ENCODE assay signal across 20 mouse cellular contexts in genomic region chr6:88055663-88056062, GRCm38 (mm10). TPM values are rescaled to one million over a fixed set of nuclear protein-coding genes. Genes with fewer than 3 reads are reported as not detected.
A peak's percentile ranks its signal among the peaks of the same experiment; 100 is the strongest.
DNase-seq lines count a peak whose midpoint lies in the region; ATAC-seq lines count a peak whose summit lies in the region.
"Had no signal": no experiment of that assay in that cellular context is flagged by ENCODE, and none has a peak within 500 bp of the region (broad histone marks: within the 10 kb centered on the region; RNA-seq: fewer than 3 reads in every experiment).

No protein-coding gene starts in this region.

- no peaks in the 10 kb centered on the region for H3K36me3 ChIP-seq in liver, embryonic 11.5 days (ENCODE audit: control insufficient read depth, insufficient read depth, low read length)
- no peaks in the 10 kb centered on the region for H3K36me3 ChIP-seq in liver, embryonic 12.5 days
- H3K36me3 ChIP-seq in liver, embryonic 16.5 days (ENCODE audit: control insufficient read depth, insufficient read depth) = no peaks in the 10 kb centered on the region
- H3K36me3 ChIP-seq: embryonic facial prominence, embryonic 10.5 days; embryonic facial prominence, embryonic 12.5 days had no signal

- H3K27ac ChIP-seq in liver, embryonic 11.5 days (ENCODE audit: low read depth, low read length) = no peak overlapping the region
- no peak overlapping the region for H3K27ac ChIP-seq in liver, embryonic 12.5 days
- H3K27ac ChIP-seq in liver, embryonic 16.5 days (ENCODE audit: low read length) = peak overlapping the region; percentile 60; the same call in 1 of the 2 replicates
- H3K27ac ChIP-seq: embryonic facial prominence, embryonic 10.5 days; embryonic facial prominence, embryonic 12.5 days had no signal

- ATAC-seq in liver, embryonic 11.5 days (replicated peaks; ENCODE audit: low FRiP score) = no peak
- ATAC-seq in liver, embryonic 12.5 days = no peak
- no peak for ATAC-seq in liver, embryonic 16.5 days (ENCODE audit: low read depth)
- ATAC-seq: forebrain, embryonic 14.5 days; forebrain, embryonic 16.5 days had no signal

- peaks cover 2% of the 10 kb centered on the region; the same call in 1 of the 2 replicates for H3K4me1 ChIP-seq in liver, embryonic 11.5 days (replicated peaks; ENCODE audit: control insufficient read depth, insufficient read depth, low read length)
- H3K4me1 ChIP-seq in liver, embryonic 12.5 days = peaks cover 5% of the 10 kb centered on the region; the same call in 1 of the 2 replicates
- H3K4me1 ChIP-seq in liver, embryonic 16.5 days (ENCODE audit: control insufficient read depth, low read depth, low read length) = peaks cover 4% of the 10 kb centered on the region; the same call in 1 of the 2 replicates
- H3K4me1 ChIP-seq: embryonic facial prominence, embryonic 10.5 days; embryonic facial prominence, embryonic 12.5 days had no signal

- 69% methylated on average over 5 of the region's 5 CpGs for WGBS in liver, embryonic 11.5 days
- 59% methylated on average over 5 of the region's 5 CpGs for WGBS in liver, embryonic 12.5 days (ENCODE audit: insufficient replicate concordance)
- WGBS in liver, embryonic 16.5 days (ENCODE audit: insufficient replicate concordance) = 52% methylated on average over 5 of the region's 5 CpGs

- no peak overlapping the region for H3K4me3 ChIP-seq in liver, embryonic 11.5 days (ENCODE audit: low read depth, low read length)
- no peak overlapping the region for H3K4me3 ChIP-seq in liver, embryonic 12.5 days
- H3K4me3 ChIP-seq in liver, embryonic 16.5 days (ENCODE audit: low read depth, low read length) = no peak overlapping the region
- H3K4me3 ChIP-seq: embryonic facial prominence, embryonic 10.5 days; embryonic facial prominence, embryonic 12.5 days had no signal

- no peaks in the 10 kb centered on the region for H3K9me3 ChIP-seq in liver, embryonic 11.5 days (ENCODE audit: control insufficient read depth, low read length)
- no peaks in the 10 kb centered on the region for H3K9me3 ChIP-seq in liver, embryonic 12.5 days (replicated peaks)
- no peaks in the 10 kb centered on the region for H3K9me3 ChIP-seq in liver, embryonic 16.5 days (replicated peaks; ENCODE audit: control insufficient read depth, low read length)
- H3K9me3 ChIP-seq: embryonic facial prominence, embryonic 10.5 days; embryonic facial prominence, embryonic 12.5 days had no signal

- peak; percentile 64 for DNase-seq in kidney, adult 9 months
- no peak for DNase-seq in kidney, adult 18-20 months
- DNase-seq in liver, embryonic 11.5 days (ENCODE audit: low spot score) = no peak
- DNase-seq in yolk sac, embryonic 10.5 days (ENCODE audit: low spot score) = peak; percentile 69
- no peak for DNase-seq in left cerebral cortex, postnatal 36 days (ENCODE audit: low spot score in 2 of 2)
- DNase-seq in cerebellum, adult 11 months = no peak
- DNase-seq: adrenal gland, adult 2 months; adrenal gland, postnatal 10 days; adrenal gland, postnatal 25 days; cerebellum, adult 11-12 months; cerebellum, adult 2 months; cerebellum, adult 9-10 months; cerebellum, postnatal 10 days; cerebellum, postnatal 25 days had no signal

- H3K27me3 ChIP-seq in liver, embryonic 11.5 days (replicated peaks; ENCODE audit: control insufficient read depth, insufficient read depth, low read length) = no peaks in the 10 kb centered on the region
- peaks cover 34% of the 10 kb centered on the region for H3K27me3 ChIP-seq in liver, embryonic 12.5 days (replicated peaks)
- H3K27me3 ChIP-seq in liver, embryonic 16.5 days (ENCODE audit: control insufficient read depth, insufficient read depth, low read depth, low read length) = no peaks in the 10 kb centered on the region
- H3K27me3 ChIP-seq: embryonic facial prominence, embryonic 12.5 days had no signal

- H3K4me2 ChIP-seq in liver, embryonic 11.5 days = peak overlapping the region; percentile 17; the same call in 1 of the 2 replicates
- no peak overlapping the region for H3K4me2 ChIP-seq in liver, embryonic 12.5 days
- no peak overlapping the region for H3K4me2 ChIP-seq in liver, embryonic 16.5 days (ENCODE audit: low read depth, low read length)
- H3K4me2 ChIP-seq: embryonic facial prominence, embryonic 12.5 days had no signal

- intact Hi-C loops in left cerebral cortex, postnatal 36 days (cut with DNase I) = no loop called here

- no peak overlapping the region for H3K9ac ChIP-seq in liver, embryonic 11.5 days (ENCODE audit: low read depth, low read length)
- no peak overlapping the region for H3K9ac ChIP-seq in liver, embryonic 12.5 days
- H3K9ac ChIP-seq in liver, embryonic 16.5 days (ENCODE audit: low read depth, low read length) = no peak overlapping the region
- H3K9ac ChIP-seq: embryonic facial prominence, embryonic 12.5 days had no signal

RNA-seq across cellular contexts. Expression of gene Rab7, which starts 10.6 kb away (rescaled TPM):
- 221 and 230 TPM in 2 replicates for polyA plus RNA-seq in liver, embryonic 11.5 days (2014; fragmentation: Nextera tagmentation; extraction: Ambion mirVana)
- 134 and 135 TPM in 2 replicates for polyA plus RNA-seq in liver, embryonic 12.5 days (2016; fragmentation: Nextera tagmentation; extraction: Ambion mirVana)
- polyA plus RNA-seq in liver, embryonic 16.5 days (2015; fragmentation: Nextera tagmentation; extraction: Ambion mirVana) = 112 and 113 TPM in 2 replicates
- 100 to 1,000 TPM; 323 to 336 TPM for total RNA-seq in left cerebral cortex, postnatal 36 days (2021)

RNA-seq across cellular contexts. Expression of gene Rpn1, which starts 28.6 kb away (rescaled TPM):
- 384 and 414 TPM in 2 replicates for polyA plus RNA-seq in liver, embryonic 11.5 days (2014; fragmentation: Nextera tagmentation; extraction: Ambion mirVana)
- polyA plus RNA-seq in liver, embryonic 12.5 days (2016; fragmentation: Nextera tagmentation; extraction: Ambion mirVana) = 241 and 253 TPM in 2 replicates
- 173 and 183 TPM in 2 replicates for polyA plus RNA-seq in liver, embryonic 16.5 days (2015; fragmentation: Nextera tagmentation; extraction: Ambion mirVana)
- total RNA-seq in left cerebral cortex, postnatal 36 days (2021) = 100 to 1,000 TPM; 165 to 167 TPM

Comparison
In these comparisons a context has a peak if more than half of its experiments do, and no peak if none do; other contexts are left out.
1. DNase-seq: peak in kidney, adult 9 months (single experiment) and yolk sac, embryonic 10.5 days (single experiment); none in kidney, adult 18-20 months (single experiment), liver, embryonic 11.5 days (single experiment), left cerebral cortex, postnatal 36 days (0 of 2) and cerebellum, adult 11 months (single experiment).